Mouse (Mus musculus): Measurements from ENCODE around the gene Gm42417. TPM values are rescaled to one million over a fixed set of nuclear protein-coding genes. Genes with fewer than 3 reads are reported as not detected.

Gene Gm42417
- polyA plus RNA-seq, 1 experiment from 2014 or later, result 0.11 TPM

DNA sequence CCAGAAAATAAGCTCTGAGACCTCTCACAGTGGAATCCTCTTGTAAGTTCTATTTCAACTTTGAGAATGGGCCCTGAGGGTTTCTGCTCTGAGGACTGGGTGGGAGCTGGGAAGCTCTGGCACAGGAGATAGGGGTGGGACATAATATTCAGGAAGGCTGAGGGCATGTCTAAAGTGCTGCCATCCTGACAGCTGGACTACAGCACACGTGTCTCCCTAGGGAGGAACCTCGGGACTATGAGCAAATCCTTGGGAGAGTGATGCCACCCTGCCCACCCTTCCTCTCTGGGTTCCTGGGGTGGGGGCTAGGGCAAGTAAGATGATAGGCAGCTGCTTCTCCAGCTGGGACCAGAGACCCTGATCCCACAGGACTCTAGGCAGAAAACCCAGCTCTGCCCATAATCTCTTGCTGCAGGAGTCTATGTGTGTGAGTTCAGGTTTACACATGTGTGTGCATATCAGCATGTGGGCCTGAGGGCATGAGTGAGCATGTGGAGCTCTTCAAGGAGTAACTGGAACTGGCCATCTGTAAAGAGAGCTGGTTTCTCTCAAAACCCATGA is 33.0 kb upstream of the Gm42417 start:
- Histone ChIP-seq H3K4me3 (ENCODE audit: inconsistent target) (no peak overlapping the region), H3K27ac (peak overlapping the region; percentile 47), H3K79me2 (ENCODE audit: inconsistent target) (no peaks in the 10 kb centered on the region), H3K36me3 (ENCODE audit: inconsistent target) (no peaks in the 10 kb centered on the region)
- WGBS (ENCODE audit: missing documents), result 79% methylated on average over 2 of the region's 2 CpGs

DNA sequence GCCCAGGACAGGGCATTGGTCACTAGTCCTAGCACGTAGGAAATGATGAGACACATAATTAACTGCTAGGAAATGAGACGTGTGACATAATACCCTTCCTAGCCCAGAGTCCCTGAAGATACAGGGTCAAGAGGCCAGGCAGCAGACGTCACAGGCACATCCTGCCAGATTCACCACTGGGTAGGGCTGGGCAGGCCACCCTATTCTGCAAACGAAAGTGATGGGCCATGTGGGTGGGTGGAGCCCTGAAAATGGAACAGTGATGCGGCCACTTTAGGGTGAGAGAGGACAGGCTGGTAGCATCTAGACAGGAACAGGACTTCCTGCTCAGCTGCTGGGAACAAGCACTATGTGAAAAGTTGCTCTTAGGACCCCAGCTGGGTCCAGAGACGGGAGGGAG is 32.4 kb upstream of the Gm42417 start:
- WGBS (ENCODE audit: missing documents), result 16% methylated on average over 6 of the region's 6 CpGs
- Histone ChIP-seq H3K4me3 (ENCODE audit: inconsistent target) (no peak overlapping the region), H3K27ac (peak overlapping the region; percentile 47), H3K36me3 (ENCODE audit: inconsistent target) (no peaks in the 10 kb centered on the region), H3K79me2 (ENCODE audit: inconsistent target) (no peaks in the 10 kb centered on the region)

DNA sequence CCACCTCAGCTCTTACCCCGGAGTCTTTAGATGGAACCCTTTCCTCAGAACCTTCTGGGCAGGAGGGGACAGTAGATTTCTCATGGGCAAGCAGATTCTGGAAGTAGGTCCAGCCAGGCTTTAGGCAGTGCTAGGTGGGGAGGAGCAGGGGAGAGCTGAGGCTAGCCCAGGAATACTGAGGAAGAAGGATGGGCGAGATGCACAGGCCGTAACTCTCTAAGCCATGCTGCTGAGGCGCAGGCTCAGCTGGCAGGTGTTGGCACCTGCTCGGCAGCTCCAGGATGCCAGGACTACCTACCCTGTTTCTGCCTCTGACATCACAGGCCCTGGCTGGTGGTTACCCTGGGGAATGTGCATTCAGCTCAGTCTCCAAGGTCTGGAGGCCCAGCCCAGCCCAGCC is 31.1 kb upstream of the Gm42417 start:
- no peaks in the 10 kb centered on the region for H3K36me3 ChIP-seq (ENCODE audit: inconsistent target)
- WGBS (ENCODE audit: missing documents), result 100% methylated on average over 5 of the region's 5 CpGs
- no peak overlapping the region for H3K4me3 ChIP-seq (ENCODE audit: inconsistent target)
- H3K27ac ChIP-seq, result no peak overlapping the region
- no peaks in the 10 kb centered on the region for H3K79me2 ChIP-seq (ENCODE audit: inconsistent target)

DNA sequence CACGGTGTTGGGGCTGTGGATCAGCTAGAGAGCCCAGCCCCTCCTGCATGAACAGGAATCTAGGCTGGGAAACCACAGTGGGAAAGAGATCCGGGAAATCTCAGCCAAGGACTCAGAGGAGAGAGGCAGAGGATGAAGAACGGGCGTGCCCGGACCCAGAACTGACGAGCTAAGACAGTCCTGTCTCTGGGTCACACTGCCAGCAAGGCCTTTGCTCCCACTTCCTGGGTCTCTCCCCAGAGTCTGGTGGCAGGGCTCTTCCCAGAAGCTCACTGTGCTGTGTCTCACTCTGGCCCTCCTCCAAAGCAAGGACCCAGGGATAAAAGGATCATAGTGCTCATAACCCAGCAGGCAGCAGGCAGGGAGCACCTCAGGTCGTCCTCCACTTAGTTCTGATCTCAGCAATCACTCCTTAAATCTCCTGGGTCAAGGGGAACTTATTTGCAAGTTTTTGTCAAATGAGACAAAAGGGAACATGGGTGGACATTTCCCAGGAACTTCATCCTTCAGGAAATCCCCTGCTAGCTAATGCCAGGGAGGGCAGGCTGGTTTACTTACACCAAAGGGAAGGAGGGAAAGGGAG is 30.6 kb upstream of the Gm42417 start:
- Histone ChIP-seq H3K4me3 (ENCODE audit: inconsistent target) (no peak overlapping the region), H3K79me2 (ENCODE audit: inconsistent target) (no peaks in the 10 kb centered on the region), H3K27ac (peak overlapping the region; percentile 28), H3K36me3 (ENCODE audit: inconsistent target) (no peaks in the 10 kb centered on the region)
- WGBS (ENCODE audit: missing documents), result 56% methylated on average over 7 of the region's 7 CpGs

DNA sequence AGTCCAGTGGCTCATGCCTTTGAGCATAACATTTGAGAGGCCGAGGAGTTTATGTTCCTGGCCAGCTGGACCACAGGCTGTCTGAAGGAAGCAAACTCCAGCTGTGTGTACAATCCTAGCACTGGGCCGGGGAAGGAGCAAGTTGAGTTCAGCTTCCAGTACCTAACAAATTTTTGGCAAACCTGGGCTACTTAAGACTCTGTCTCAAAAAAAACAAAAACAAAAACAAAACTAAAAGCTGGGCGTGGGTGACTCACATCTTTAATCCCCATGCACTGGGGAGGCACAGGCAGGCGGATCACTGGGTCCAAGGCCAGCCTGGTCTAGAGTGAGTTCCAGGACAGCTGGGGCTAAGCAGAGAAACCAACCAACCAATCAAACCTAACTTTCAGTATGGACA is 29.5 kb upstream of the Gm42417 start:
- Histone ChIP-seq H3K36me3 (ENCODE audit: inconsistent target) (no peaks in the 10 kb centered on the region), H3K4me3 (ENCODE audit: inconsistent target) (no peak overlapping the region), H3K27ac (peak overlapping the region; percentile 28; the same call in 1 of the 2 replicates), H3K79me2 (ENCODE audit: inconsistent target) (no peaks in the 10 kb centered on the region)
- WGBS (ENCODE audit: missing documents), result 78% methylated on average over 4 of the region's 4 CpGs

DNA sequence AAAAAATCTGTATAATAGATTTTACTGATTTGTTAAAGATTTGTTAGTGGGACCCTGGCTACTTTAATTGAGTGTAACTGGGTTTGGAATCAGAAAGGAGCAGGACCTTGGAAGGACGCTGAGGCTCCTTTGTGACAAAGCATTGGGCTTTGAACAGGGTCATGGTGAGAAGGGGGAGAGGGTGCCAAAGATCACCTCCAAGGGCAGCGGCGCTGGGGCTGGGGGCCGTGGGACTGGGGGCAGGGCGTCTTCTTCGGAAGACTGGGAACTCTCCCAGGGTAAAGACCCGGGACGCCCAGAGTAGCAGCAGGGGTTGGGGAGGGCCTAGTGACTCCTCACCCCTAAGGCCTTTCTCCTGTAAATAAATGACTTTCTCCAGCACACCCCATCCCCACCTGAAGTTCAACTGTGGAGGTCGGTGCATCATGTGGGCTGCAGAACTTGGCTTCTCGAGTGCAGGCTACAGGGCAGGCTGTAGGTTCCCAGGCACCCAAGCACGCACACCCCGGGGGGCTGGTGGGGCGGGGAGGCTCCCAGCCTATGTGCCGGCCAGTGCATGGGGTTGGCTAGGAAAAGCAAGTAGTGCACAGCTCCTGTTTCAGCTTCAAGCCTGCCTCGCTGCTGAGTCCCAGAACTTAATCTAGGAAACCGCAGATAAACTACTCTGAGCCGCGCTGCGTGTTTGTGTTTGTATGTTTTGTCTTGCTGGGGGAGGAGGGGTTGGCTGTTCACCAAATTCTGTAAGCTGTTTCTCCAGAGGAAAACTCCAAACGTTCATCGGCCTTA is 28.8 kb upstream of the Gm42417 start:
- Histone ChIP-seq H3K79me2 (ENCODE audit: inconsistent target) (no peaks in the 10 kb centered on the region), H3K36me3 (ENCODE audit: inconsistent target) (no peaks in the 10 kb centered on the region), H3K4me3 (ENCODE audit: inconsistent target) (no peak overlapping the region), H3K27ac (no peak overlapping the region)
- 95% methylated on average over 21 of the region's 21 CpGs for WGBS (ENCODE audit: missing documents)

DNA sequence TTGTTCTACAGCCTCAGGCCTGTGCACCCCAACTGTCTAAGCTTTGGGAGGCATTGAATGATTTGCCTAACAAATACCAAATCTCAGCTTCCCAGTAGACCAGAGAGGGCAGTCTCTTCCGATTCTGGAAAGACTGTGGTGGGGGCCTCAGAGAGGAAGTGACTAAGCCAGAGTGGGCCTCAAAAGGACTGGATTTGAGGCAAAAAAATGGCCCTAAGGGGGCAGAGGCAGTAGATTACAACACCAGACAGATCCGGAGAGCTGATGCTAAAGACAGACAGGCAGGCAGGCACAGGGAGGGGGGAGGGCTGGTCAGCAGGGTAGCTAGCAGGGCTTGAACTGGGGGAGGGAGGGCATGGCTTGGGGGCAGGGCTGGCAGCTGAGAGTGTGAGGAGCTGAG is 27.2 kb upstream of the Gm42417 start:
- H3K27ac ChIP-seq, result peak overlapping the region; percentile 15; the same call in 1 of the 2 replicates
- 0% methylated on average over 2 of the region's 2 CpGs for WGBS (ENCODE audit: missing documents)

DNA sequence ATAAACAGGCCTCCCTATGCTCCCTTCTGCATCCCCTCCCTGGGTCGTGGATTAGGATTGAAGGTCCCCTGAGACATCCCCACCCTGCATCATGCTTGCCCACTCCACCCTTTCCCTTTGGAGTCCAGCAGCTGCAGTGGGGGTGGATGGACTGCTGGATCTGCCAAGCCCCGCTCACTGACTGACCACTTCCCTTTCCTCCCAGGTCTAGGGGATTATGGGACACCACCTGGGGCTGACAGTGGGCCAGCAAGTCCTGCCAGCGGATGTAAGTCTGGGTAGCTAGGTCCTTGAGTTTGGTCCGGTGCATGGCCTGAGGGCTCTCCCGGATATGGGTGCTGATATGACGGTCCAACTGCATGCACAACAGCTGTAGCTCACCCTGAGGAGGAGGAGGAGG is 24.9 kb upstream of the Gm42417 start:
- WGBS (ENCODE audit: missing documents), result 47% methylated on average over 6 of the region's 6 CpGs
- no peak overlapping the region for H3K27ac ChIP-seq
- H3K4me3 ChIP-seq (ENCODE audit: inconsistent target), result no peak overlapping the region
- no peaks in the 10 kb centered on the region for H3K36me3 ChIP-seq (ENCODE audit: inconsistent target)
- H3K79me2 ChIP-seq (ENCODE audit: inconsistent target), result no peaks in the 10 kb centered on the region

More for the DNA sequence above, 27.2 kb upstream of the Gm42417 start:
- H3K4me3 ChIP-seq (ENCODE audit: inconsistent target), result no peak overlapping the region
- H3K36me3 ChIP-seq (ENCODE audit: inconsistent target), result no peaks in the 10 kb centered on the region
- no peaks in the 10 kb centered on the region for H3K79me2 ChIP-seq (ENCODE audit: inconsistent target)

DNA sequence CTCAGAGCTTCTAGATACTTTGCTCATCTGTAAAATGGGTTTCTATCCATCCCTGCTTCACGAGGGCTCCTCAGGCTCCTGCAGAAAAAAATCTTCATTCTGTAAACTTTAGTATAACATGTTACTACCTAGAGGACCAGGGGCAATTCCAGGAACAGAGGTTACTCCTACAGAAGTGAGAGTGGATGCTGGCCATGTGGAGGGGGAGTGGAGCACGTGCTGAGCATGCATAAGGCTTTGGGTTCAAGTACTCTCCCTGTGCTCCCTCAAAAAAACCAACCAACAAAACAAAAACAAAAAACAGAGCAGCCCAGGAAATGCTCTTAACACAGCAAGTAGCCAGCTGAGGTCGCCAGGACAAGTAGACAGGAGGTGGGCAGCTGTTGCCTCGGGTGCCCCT is 24.4 kb upstream of the Gm42417 start:
- no peaks in the 10 kb centered on the region for H3K79me2 ChIP-seq (ENCODE audit: inconsistent target)
- no peak overlapping the region for H3K27ac ChIP-seq
- no peaks in the 10 kb centered on the region for H3K36me3 ChIP-seq (ENCODE audit: inconsistent target)
- H3K4me3 ChIP-seq (ENCODE audit: inconsistent target), result no peak overlapping the region
- WGBS (ENCODE audit: missing documents), result 68% methylated on average over 4 of the region's 4 CpGs

DNA sequence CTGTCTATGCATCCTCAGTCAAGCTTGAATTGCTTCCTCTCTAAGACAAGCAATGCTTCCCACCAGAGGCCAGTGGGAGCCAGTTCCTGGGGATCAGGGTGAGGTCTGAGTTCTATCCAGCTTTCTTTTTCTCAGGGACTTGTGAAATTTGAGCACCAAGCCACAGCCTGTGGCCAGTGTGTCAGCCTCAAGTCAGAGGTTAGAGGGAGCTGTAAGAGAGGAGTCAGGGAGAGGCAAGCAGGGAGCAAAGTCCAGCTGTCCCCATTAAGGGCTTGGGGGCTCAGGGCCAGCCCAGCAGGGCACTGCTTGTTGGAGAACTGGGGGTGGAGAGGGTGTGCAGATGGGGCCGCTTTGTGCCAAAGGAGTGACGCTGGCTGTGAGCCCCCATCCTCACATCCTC is 24.0 kb upstream of the Gm42417 start:
- Histone ChIP-seq H3K79me2 (ENCODE audit: inconsistent target) (no peaks in the 10 kb centered on the region), H3K4me3 (ENCODE audit: inconsistent target) (no peak overlapping the region), H3K36me3 (ENCODE audit: inconsistent target) (no peaks in the 10 kb centered on the region), H3K27ac (no peak overlapping the region)
- 100% methylated on average over 2 of the region's 2 CpGs for WGBS (ENCODE audit: missing documents)

DNA sequence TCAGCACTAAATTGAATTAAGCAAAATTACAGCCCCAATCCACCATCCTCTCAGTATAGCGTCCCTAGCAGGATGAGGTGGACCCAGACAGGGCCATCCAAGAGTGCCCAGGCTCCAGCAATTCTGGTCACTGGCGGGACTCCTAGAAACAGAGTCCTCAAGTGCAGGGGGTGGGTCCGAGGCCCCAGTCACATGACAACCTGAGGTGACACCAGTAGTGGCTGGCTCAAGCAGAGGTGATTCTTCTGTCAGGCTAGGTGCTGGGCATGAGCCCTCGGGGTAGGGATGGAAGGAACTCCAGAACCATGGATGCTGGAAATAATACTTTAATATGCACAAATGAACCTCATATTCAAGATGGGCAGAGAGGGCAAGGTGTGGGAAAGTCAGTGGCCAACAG is 23.2 kb upstream of the Gm42417 start:
- Histone ChIP-seq H3K36me3 (ENCODE audit: inconsistent target) (no peaks in the 10 kb centered on the region), H3K4me3 (ENCODE audit: inconsistent target) (no peak overlapping the region), H3K27ac (no peak overlapping the region), H3K79me2 (ENCODE audit: inconsistent target) (no peaks in the 10 kb centered on the region)
- 88% methylated on average over 4 of the region's 4 CpGs for WGBS (ENCODE audit: missing documents)

DNA sequence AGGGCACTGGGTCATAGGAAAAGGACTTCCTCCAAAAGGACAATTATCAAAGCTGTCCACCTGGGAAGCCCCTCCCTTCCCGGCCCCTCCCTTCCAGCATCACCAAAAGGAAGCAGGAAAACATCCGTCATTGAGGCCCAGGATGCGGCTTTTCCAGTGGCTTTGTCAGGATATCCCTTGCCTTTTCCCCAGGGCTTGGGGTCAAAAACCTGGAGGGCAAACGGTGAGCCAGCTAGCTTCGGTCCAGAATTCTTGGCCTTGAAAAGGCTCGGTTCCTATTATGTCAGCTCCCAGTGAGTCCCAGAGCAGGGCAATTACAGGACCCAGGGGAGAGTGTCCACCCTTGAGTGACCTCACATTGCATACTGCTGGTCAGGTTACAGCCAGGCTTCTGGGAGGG is 21.7 kb upstream of the Gm42417 start:
- no peak overlapping the region for H3K27ac ChIP-seq
- H3K4me3 ChIP-seq (ENCODE audit: inconsistent target), result no peak overlapping the region
- H3K79me2 ChIP-seq (ENCODE audit: inconsistent target), result no peaks in the 10 kb centered on the region
- H3K36me3 ChIP-seq (ENCODE audit: inconsistent target), result no peaks in the 10 kb centered on the region
- WGBS (ENCODE audit: missing documents), result 93% methylated on average over 6 of the region's 6 CpGs

DNA sequence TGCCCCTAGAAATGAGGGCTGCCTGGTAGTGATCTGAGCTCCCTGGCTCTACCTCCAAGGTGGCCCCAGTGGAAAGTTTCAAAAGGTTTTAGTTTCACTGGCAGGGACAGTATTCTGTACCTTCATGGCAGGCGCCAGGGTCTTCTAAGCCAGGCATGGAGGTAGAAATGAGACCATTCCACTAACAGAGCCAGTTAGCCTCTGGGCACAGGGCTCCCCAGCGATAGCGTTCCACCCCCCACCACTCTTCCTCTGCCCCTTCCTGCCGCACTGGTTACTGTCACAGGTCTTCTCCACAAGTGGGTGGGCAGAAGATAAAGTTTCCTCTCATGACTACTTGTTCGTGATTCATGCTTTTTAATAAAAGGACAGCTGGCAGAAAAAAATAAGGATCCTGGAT is 20.7 kb upstream of the Gm42417 start:
- WGBS (ENCODE audit: missing documents), result 52% methylated on average over 5 of the region's 5 CpGs
- Histone ChIP-seq H3K79me2 (ENCODE audit: inconsistent target) (no peaks in the 10 kb centered on the region), H3K4me3 (ENCODE audit: inconsistent target) (no peak overlapping the region), H3K27ac (no peak overlapping the region), H3K36me3 (ENCODE audit: inconsistent target) (no peaks in the 10 kb centered on the region)

DNA sequence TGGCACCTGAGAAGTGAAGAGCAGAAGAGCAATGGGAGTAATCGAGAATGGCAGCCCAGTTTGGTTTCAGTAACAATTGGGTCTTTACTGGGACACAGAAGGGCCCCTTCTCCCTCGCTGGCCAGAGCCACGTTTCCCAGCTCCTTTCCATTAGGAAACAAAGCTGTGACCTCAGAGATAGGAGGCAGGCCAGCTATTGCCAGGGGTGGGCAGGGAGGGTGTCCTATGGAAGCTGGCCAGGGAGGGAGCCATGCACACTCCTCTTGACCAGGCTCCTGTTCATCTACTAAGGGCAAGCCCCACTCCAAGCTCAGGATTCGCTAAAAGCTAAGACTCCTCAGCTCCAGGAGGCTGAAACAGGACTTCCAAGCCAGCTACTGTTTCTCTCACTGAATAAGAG is 20.0 kb upstream of the Gm42417 start:
- WGBS (ENCODE audit: missing documents), result 58% methylated on average over 4 of the region's 4 CpGs
- Histone ChIP-seq H3K4me3 (ENCODE audit: inconsistent target) (no peak overlapping the region), H3K36me3 (ENCODE audit: inconsistent target) (no peaks in the 10 kb centered on the region; the same call in 1 of the 2 replicates), H3K79me2 (ENCODE audit: inconsistent target) (no peaks in the 10 kb centered on the region), H3K27ac (no peak overlapping the region)
